Comparison of ENCODE assay signal across 8 mouse cellular contexts in genomic region chr9:121830956-121831293, GRCm38 (mm10). TPM values are rescaled to one million over a fixed set of nuclear protein-coding genes. Genes with fewer than 3 reads are reported as not detected.
A peak's percentile ranks its signal among the peaks of the same experiment; 100 is the strongest.
DNase-seq lines count a peak whose midpoint lies in the region; ATAC-seq and TF ChIP-seq lines count a peak whose summit lies in the region.

No protein-coding gene starts in this region.

- peak; percentile 86 to 91 for TF ChIP-seq CTCF in CH12.LX (conservative IDR thresholded peaks at IDR 0.05 in 1 of 2, IDR thresholded peaks at IDR 0.05 in 1 of 2; ENCODE audit: low read depth in 2 of 2, low read length in 2 of 2)
- peak; percentile 89 for TF ChIP-seq CTCF in layer of hippocampus, adult 2 months (conservative IDR thresholded peaks at IDR 0.05)
- TF ChIP-seq CTCF in lung, postnatal 0 days (IDR thresholded peaks at IDR 0.05), result peak; percentile 89

- H3K27ac ChIP-seq in CH12.LX (ENCODE audit: insufficient read depth, low read depth), result no peak overlapping the region
- peak overlapping the region; percentile 85 for H3K27ac ChIP-seq in layer of hippocampus, adult 2 months
- H3K27ac ChIP-seq in lung, postnatal 0 days (ENCODE audit: low read length), result no peak overlapping the region

- no peak overlapping the region for H3K9ac ChIP-seq in CH12.LX (ENCODE audit: insufficient read depth, low read depth)
- no peak overlapping the region for H3K9ac ChIP-seq in lung, postnatal 0 days (replicated peaks; ENCODE audit: low read depth)

- dilution Hi-C loops in CH12.LX (cut with MboI; ENCODE audit: extremely low pct_ligation_motif_present, extremely low pct_unique_long_range_greater_than_20kb, low sequenced_read_pairs), result no loop called here

- H3K79me2 ChIP-seq in CH12.LX (replicated peaks; ENCODE audit: control insufficient read depth, extremely low read depth, insufficient read depth, poor library complexity, severe bottlenecking), result no peaks in the 10 kb centered on the region

- peaks cover 15% of the 10 kb centered on the region for H3K27me3 ChIP-seq in CH12.LX (replicated peaks)
- H3K27me3 ChIP-seq in lung, postnatal 0 days (replicated peaks; ENCODE audit: insufficient read depth, low read length), result no peaks in the 10 kb centered on the region

- H3K4me3 ChIP-seq in CH12.LX (replicated peaks in 1 of 3; ENCODE audit: low read depth in 2 of 3, low read length in 2 of 3, poor library complexity in 1 of 3), result no peak overlapping the region
- H3K4me3 ChIP-seq in layer of hippocampus, adult 2 months, result no peak overlapping the region
- H3K4me3 ChIP-seq in lung, postnatal 0 days (ENCODE audit: low read depth, low read length), result no peak overlapping the region

- H3K4me1 ChIP-seq in CH12.LX (ENCODE audit: control insufficient read depth in 1 of 2, insufficient read depth in 2 of 2), result peaks cover 0 to 3% of the 10 kb centered on the region in 2 experiments; a peak in 2 of 4 replicates
- no peaks in the 10 kb centered on the region for H3K4me1 ChIP-seq in lung, postnatal 0 days (ENCODE audit: insufficient read depth, low read depth, low read length)

- H3K9me3 ChIP-seq in CH12.LX (replicated peaks; ENCODE audit: low read length), result peaks cover 6% of the 10 kb centered on the region
- no peaks in the 10 kb centered on the region for H3K9me3 ChIP-seq in lung, postnatal 0 days (ENCODE audit: low read length)

- TF ChIP-seq RAD21 in CH12.LX (IDR thresholded peaks at IDR 0.05; ENCODE audit: low read depth, low read length), result peak; percentile 79

- in situ Hi-C loops in CH12.LX (cut with MboI; ENCODE audit: low pct_ligation_motif_present, low pct_unique_long_range_greater_than_20kb, low sequenced_read_pairs), result loop anchor here (5.0 to 25.0 kb wide), 2 partner anchors 151 to 344 kb away; partner anchors contain the start of gene Cck

- TF ChIP-seq EP300 in CH12.LX (IDR thresholded peaks at IDR 0.05; ENCODE audit: low read length), result no peak
- no peak for TF ChIP-seq EP300 in lung, postnatal 0 days (IDR thresholded peaks at IDR 0.05)

- H3K36me3 ChIP-seq in CH12.LX (replicated peaks in 1 of 2; ENCODE audit: control insufficient read depth in 1 of 2, insufficient read depth in 1 of 2, low read length in 1 of 2), result no peaks in the 10 kb centered on the region
- no peaks in the 10 kb centered on the region for H3K36me3 ChIP-seq in lung, postnatal 0 days (ENCODE audit: insufficient read depth, low read length)

- TF ChIP-seq POLR2A in CH12.LX (IDR thresholded peaks at IDR 0.05; ENCODE audit: low read depth, low read length), result no peak

- 26% methylated on average over 6 of the region's 6 CpGs for WGBS in lung, postnatal 0 days

- ATAC-seq in lung, postnatal 0 days, result peak; percentile 49

- DNase-seq in CH12.LX (ENCODE audit: extremely low read depth), result peak; percentile 74
- DNase-seq in adrenal gland, adult 18-20 months (ENCODE audit: low spot score in 2 of 2), result peak; percentile 81 to 82
- peak; percentile 79 for DNase-seq in embryo, embryonic 11 days
- peak; percentile 80 to 87 for DNase-seq in heart, postnatal 36 days
- peak; percentile 80 to 90 for DNase-seq in layer of hippocampus, adult 2 months (ENCODE audit: low spot score in 2 of 2)
- DNase-seq in lung, postnatal 0 days (ENCODE audit: low spot score), result peak; percentile 85
- DNase-seq in retina, embryonic 14.5 days (ENCODE audit: low spot score), result peak; percentile 92
- DNase-seq in thymus, postnatal 36 days, result peak; percentile 57 to 69

- intact Hi-C loops in heart, postnatal 36 days (cut with DNase I), result loop anchor here (2.0 kb wide), 3 partner anchors 46 to 134 kb away; partner anchors contain the start of gene Zfp651

- H3K4me2 ChIP-seq in CH12.LX (ENCODE audit: insufficient read depth, low read depth, poor library complexity, severe bottlenecking), result no peak overlapping the region
- H3K4me2 ChIP-seq in lung, postnatal 0 days (replicated peaks; ENCODE audit: low read depth, low read length), result no peak overlapping the region

TF ChIP-seq in CH12.LX, 34 proteins besides CTCF, POLR2A, EP300 and RAD21:
- TF ChIP-seq NELFE (IDR thresholded peaks at IDR 0.05; ENCODE audit: low read depth, low read length) (no peak), SMC3 (IDR thresholded peaks at IDR 0.05; ENCODE audit: low read depth, low read length) (peak; percentile 73), MXI1 (IDR thresholded peaks at IDR 0.05; ENCODE audit: low read depth, low read length) (no peak), GABPA (IDR thresholded peaks at IDR 0.05; ENCODE audit: insufficient replicate concordance, low read depth, low read length) (no peak), MAX (IDR thresholded peaks at IDR 0.05; ENCODE audit: low read length) (no peak), ZKSCAN1 (IDR thresholded peaks at IDR 0.05; ENCODE audit: borderline replicate concordance, low read depth, low read length) (no peak), RCOR1 (conservative IDR thresholded peaks at IDR 0.05; ENCODE audit: low read depth, low read length) (no peak), ELF1 (IDR thresholded peaks at IDR 0.05; ENCODE audit: low read depth, low read length) (no peak), IRF4 (IDR thresholded peaks at IDR 0.05; ENCODE audit: low read depth, low read length) (no peak), MAFK (IDR thresholded peaks at IDR 0.05; ENCODE audit: insufficient replicate concordance, low read length) (no peak), TBP (conservative IDR thresholded peaks at IDR 0.05; ENCODE audit: low read depth, low read length) (no peak), MYC (IDR thresholded peaks at IDR 0.05; ENCODE audit: low read depth, low read length) (peak; percentile 33; the same call in 1 of the 2 replicates), TCF12 (IDR thresholded peaks at IDR 0.05; ENCODE audit: low read depth, low read length) (no peak)
TF ChIP-seq in CH12.LX: peak in this region for 2.

RNA-seq across cellular contexts. Expression of gene Ccdc13, which starts 8.3 kb away (rescaled TPM):
- total RNA-seq in CH12.LX (2012; rRNA removed), result 0.25 and 0.34 TPM in 2 replicates
- total RNA-seq in CH12.LX (2014; rRNA removed), result not detected in 2 replicates
- 0.11 TPM in 1 of 2 replicates, not detected in the other for polyA plus RNA-seq in CH12.LX (2012; ENCODE audit: insufficient read length, low read depth)
- under 1 TPM; 0.70 to 0.93 TPM for total RNA-seq in adrenal gland, adult 18-20 months (2021)
- total RNA-seq in heart, postnatal 36 days (2021), result not detected
- total RNA-seq in layer of hippocampus, adult 2 months (2021), result 10 to 100 TPM in 1 of 2 experiments, 1 to 10 TPM in 1; 7.8 to 10.0 TPM
- 1.8 and 2.0 TPM in 2 replicates for polyA plus RNA-seq in lung, postnatal 0 days (2015; fragmentation: Nextera tagmentation; extraction: Ambion mirVana)

RNA-seq across cellular contexts. Expression of gene Higd1a, which starts 27.2 kb away (rescaled TPM):
- total RNA-seq in CH12.LX (2012; rRNA removed), result 118 and 132 TPM in 2 replicates
- 90.6 and 93.2 TPM in 2 replicates for total RNA-seq in CH12.LX (2014; rRNA removed)
- 75.4 and 79.3 TPM in 2 replicates for polyA plus RNA-seq in CH12.LX (2012; ENCODE audit: insufficient read length, low read depth)
- 100 to 1,000 TPM in 1 of 2 experiments, 10 to 100 TPM in 1; 89.4 to 116 TPM for total RNA-seq in adrenal gland, adult 18-20 months (2021)
- 100 to 1,000 TPM; 209 to 218 TPM for total RNA-seq in heart, postnatal 36 days (2021)
- 10 to 100 TPM; 84.4 to 88.4 TPM for total RNA-seq in layer of hippocampus, adult 2 months (2021)
- 164 and 206 TPM in 2 replicates for polyA plus RNA-seq in lung, postnatal 0 days (2015; fragmentation: Nextera tagmentation; extraction: Ambion mirVana)

RNA-seq across cellular contexts. Expression of gene Hhatl, which starts 38.6 kb away (rescaled TPM):
- not detected in 2 replicates for total RNA-seq in CH12.LX (2012; rRNA removed)
- not detected in 2 replicates for total RNA-seq in CH12.LX (2014; rRNA removed)
- not detected in 2 replicates for polyA plus RNA-seq in CH12.LX (2012; ENCODE audit: insufficient read length, low read depth)
- total RNA-seq in adrenal gland, adult 18-20 months (2021), result not detected
- total RNA-seq in heart, postnatal 36 days (2021), result 100 to 1,000 TPM; 101 to 127 TPM
- 10 to 100 TPM; 15.6 to 19.9 TPM for total RNA-seq in layer of hippocampus, adult 2 months (2021)
- 0.73 and 1.0 TPM in 2 replicates for polyA plus RNA-seq in lung, postnatal 0 days (2015; fragmentation: Nextera tagmentation; extraction: Ambion mirVana)

RNA-seq across cellular contexts. Expression of gene Klhl40, which starts 53.5 kb away (rescaled TPM):
- total RNA-seq in CH12.LX (2012; rRNA removed) (not detected in 2 replicates), CH12.LX (2014; rRNA removed) (not detected in 2 replicates)
- polyA plus RNA-seq in CH12.LX (2012; ENCODE audit: insufficient read length, low read depth), result not detected in 2 replicates
- total RNA-seq in adrenal gland, adult 18-20 months (2021), result under 1 TPM in 1 of 2 experiments, not detected in 1; 0.32 TPM
- 10 to 100 TPM in 1 of 2 experiments, 1 to 10 TPM in 1; 8.4 to 10.2 TPM for total RNA-seq in heart, postnatal 36 days (2021)
- total RNA-seq in layer of hippocampus, adult 2 months (2021), result 1 to 10 TPM; 3.3 to 4.6 TPM
- 0.05 TPM in 1 of 2 replicates, not detected in the other for polyA plus RNA-seq in lung, postnatal 0 days (2015; fragmentation: Nextera tagmentation; extraction: Ambion mirVana)

Comparison
In these comparisons a context has a peak if more than half of its experiments do, and no peak if none do; other contexts are left out.
1. RNA of gene Ccdc13, which starts 8.3 kb away (total RNA-seq): 7.8 to 10.0 TPM in layer of hippocampus, adult 2 months; 0.70 to 0.93 TPM in adrenal gland, adult 18-20 months, 0.25 to 0.34 TPM in CH12.LX and not detected in heart, postnatal 36 days; every median in the first group is over 4 times any median in the second.
2. RNA of gene Hhatl, which starts 38.6 kb away (total RNA-seq): 101 to 127 TPM in heart, postnatal 36 days and 15.6 to 19.9 TPM in layer of hippocampus, adult 2 months; not detected in adrenal gland, adult 18-20 months and not detected in CH12.LX; every median in the first group is over 10 times any median in the second.
3. Peak in every context shown above with its lines, with median percentiles within 50 percentile points of each other: DNase-seq and CTCF ChIP-seq.